Mouse (Mus musculus) E14TG2a.4 (cell line): Measurements from ENCODE around the gene Rilpl1.
A peak's percentile ranks its signal among the peaks of the same experiment; 100 is the strongest.
"Not testable (repeated sequence)": the region's sequence is repeated elsewhere in the genome, so short reads cannot be mapped to it uniquely, and the experiment has no call there.

Experiments used
- H3K27me3 ChIP-seq: 2 replicates; pipeline ENCODE4 v1.6.1; 2014; ENCODE audit warnings: low read length, control low read depth; ENCODE audit not compliant: insufficient read depth
- H3K36me3 ChIP-seq: 2 replicates; pipeline ENCODE4 v1.6.1; 2014; ENCODE audit warnings: low read length, control low read depth; ENCODE audit not compliant: insufficient read depth
- H3K4me1 ChIP-seq: replicated peaks from 2 replicates; pipeline ENCODE4 v1.6.1; 2014; ENCODE audit warnings: low read depth, low read length, control low read depth
- H3K4me3 ChIP-seq: replicated peaks from 2 replicates; pipeline ENCODE4 v1.5.1; 2014; ENCODE audit warnings: mild to moderate bottlenecking, low read length
- H3K9me3 ChIP-seq: 2 replicates; pipeline ENCODE4 v1.6.1; 2014; ENCODE audit warnings: low read length, control low read depth
- CTCF ChIP-seq: conservative IDR thresholded peaks from 2 replicates; pipeline ENCODE4 v1.5.1; 2014; ENCODE audit warnings: low read length
- NANOG ChIP-seq: IDR thresholded peaks from 2 replicates; pipeline ENCODE4 v1.6.1; 2014; ENCODE audit warnings: borderline replicate concordance, low read length, mixed read lengths
- POU5F1 ChIP-seq: IDR thresholded peaks from 2 replicates; pipeline ENCODE4 v1.6.1; 2014; ENCODE audit warnings: low read length, borderline replicate concordance

Gene Rilpl1

GRCm38 (mm10) chr5:124500573-124500972 is 30.6 kb downstream of the Rilpl1 start:
- Histone ChIP-seq H3K4me3 (0 out of 2 replicates have a peak overlapping the region, but pooled peaks have one; percentile 5), H3K4me1 (peaks cover 88% of the 10 kb centered on the region), H3K9me3 (no peaks in the 10 kb centered on the region), H3K36me3 (peaks cover 53% of the 10 kb centered on the region), H3K27me3 (0 out of 2 replicates have a peak, but pooled peaks cover 3% of the 10 kb centered on the region)
- TF ChIP-seq CTCF (no peak), NANOG (no peak), POU5F1 (no peak)

DNA sequence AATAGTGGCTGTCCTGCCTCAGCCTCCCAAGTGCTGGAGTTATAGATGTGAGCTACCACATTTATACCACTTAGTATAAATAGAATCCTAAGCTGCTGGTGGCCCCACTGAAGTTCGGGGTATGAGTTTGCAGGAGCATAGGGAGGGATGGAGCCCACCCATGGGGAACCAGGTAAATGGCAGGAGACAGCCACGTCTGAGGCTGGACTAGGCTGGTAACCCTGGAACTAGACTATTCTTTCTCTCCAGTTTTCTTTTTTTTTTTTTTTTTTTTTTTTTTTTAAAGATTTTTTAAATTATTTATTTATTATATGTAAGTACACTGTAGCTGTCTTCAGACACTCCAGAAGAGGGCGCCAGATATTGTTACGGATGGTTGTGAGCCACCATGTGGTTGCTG is 31.2 kb downstream of the Rilpl1 start:
- Histone ChIP-seq H3K4me1 (peaks cover 87% of the 10 kb centered on the region), H3K36me3 (peaks cover 54% of the 10 kb centered on the region)
- not testable (repeated sequence) for H3K27me3 ChIP-seq, H3K4me3 ChIP-seq, H3K9me3 ChIP-seq

- Histone ChIP-seq H3K9me3 (no peaks in the 10 kb centered on the region), H3K4me3 (no peak overlapping the region), H3K27me3 (no peaks in the 10 kb centered on the region), H3K36me3 (peaks cover 61% of the 10 kb centered on the region), H3K4me1 (peaks cover 79% of the 10 kb centered on the region)
- no peak for TF ChIP-seq POU5F1
- TF ChIP-seq NANOG, result no peak
These were observed 32.2 kb downstream of the Rilpl1 start for GRCm38 (mm10) chr5:124499001-124499400.

GRCm38 (mm10) chr5:124498221-124498876 is 32.8 kb downstream of the Rilpl1 start:
- Histone ChIP-seq H3K9me3 (no peaks in the 10 kb centered on the region), H3K4me3 (no peak overlapping the region)
- no peak for TF ChIP-seq CTCF
- TF ChIP-seq POU5F1, result no peak
- no peak for TF ChIP-seq NANOG

GRCm38 (mm10) chr5:124496614-124497514 is 34.3 kb downstream of the Rilpl1 start:
- Histone ChIP-seq H3K27me3 (no peaks in the 10 kb centered on the region), H3K9me3 (no peaks in the 10 kb centered on the region), H3K4me1 (peaks cover 67% of the 10 kb centered on the region), H3K36me3 (peaks cover 76% of the 10 kb centered on the region), H3K4me3 (no peak overlapping the region)
- no peak for TF ChIP-seq CTCF
- no peak for TF ChIP-seq NANOG
- no peak for TF ChIP-seq POU5F1

More at GRCm38 (mm10) chr5:124498221-124498876, 32.8 kb downstream of the Rilpl1 start:
- no peaks in the 10 kb centered on the region for H3K27me3 ChIP-seq
- H3K36me3 ChIP-seq, result peaks cover 66% of the 10 kb centered on the region
- H3K4me1 ChIP-seq, result peaks cover 77% of the 10 kb centered on the region

- H3K4me1 ChIP-seq, result peaks cover 62% of the 10 kb centered on the region
- no peaks in the 10 kb centered on the region for H3K27me3 ChIP-seq
- H3K4me3 ChIP-seq, result no peak overlapping the region
- no peaks in the 10 kb centered on the region for H3K9me3 ChIP-seq
- peaks cover 85% of the 10 kb centered on the region for H3K36me3 ChIP-seq
- no peak for TF ChIP-seq CTCF
- no peak for TF ChIP-seq POU5F1
- TF ChIP-seq NANOG, result no peak
These were observed 35.6 kb downstream of the Rilpl1 start for GRCm38 (mm10) chr5:124495547-124495946.

GRCm38 (mm10) chr5:124493455-124493854 is 37.7 kb downstream of the Rilpl1 start:
- no peaks in the 10 kb centered on the region for H3K9me3 ChIP-seq
- TF ChIP-seq POU5F1 (no peak), NANOG (no peak), CTCF (no peak)
- H3K36me3 ChIP-seq, result peaks cover 92% of the 10 kb centered on the region
- peaks cover 51% of the 10 kb centered on the region for H3K4me1 ChIP-seq
- no peaks in the 10 kb centered on the region for H3K27me3 ChIP-seq
- no peak overlapping the region for H3K4me3 ChIP-seq

- no peaks in the 10 kb centered on the region for H3K9me3 ChIP-seq
- peaks cover 86% of the 10 kb centered on the region for H3K36me3 ChIP-seq
- TF ChIP-seq CTCF, result no peak
- no peak for TF ChIP-seq POU5F1
- no peak for TF ChIP-seq NANOG
- no peak overlapping the region for H3K4me3 ChIP-seq
- H3K27me3 ChIP-seq, result no peaks in the 10 kb centered on the region
- H3K4me1 ChIP-seq, result peaks cover 46% of the 10 kb centered on the region
These were observed 38.6 kb downstream of the Rilpl1 start for GRCm38 (mm10) chr5:124492618-124493017.

GRCm38 (mm10) chr5:124491732-124492131 is 39.5 kb downstream of the Rilpl1 start:
- H3K4me1 ChIP-seq, result peaks cover 39% of the 10 kb centered on the region
- peaks cover 86% of the 10 kb centered on the region for H3K36me3 ChIP-seq

More at GRCm38 (mm10) chr5:124491732-124492131, 39.5 kb downstream of the Rilpl1 start:
- Histone ChIP-seq H3K27me3 (no peaks in the 10 kb centered on the region), H3K9me3 (no peaks in the 10 kb centered on the region), H3K4me3 (no peak overlapping the region)
- TF ChIP-seq CTCF, result no peak
- TF ChIP-seq POU5F1, result no peak
- no peak for TF ChIP-seq NANOG
